Mouse (Mus musculus): ENCODE data around the gene Ptafr.

Ptafr gene

GRCm38 (mm10) chr4:132611320-132611719 is 47.5 kb downstream of the Ptafr start:
- no peak for DNase-seq (ENCODE audit: low spot score)

- DNase-seq (ENCODE audit: low spot score), result no peak
Measured at GRCm38 (mm10) chr4:132617873-132618272, 54.0 kb downstream of the Ptafr start.

GRCm38 (mm10) chr4:132618850-132619375 is 55.0 kb downstream of the Ptafr start:
- no peak for DNase-seq (ENCODE audit: low spot score)

- DNase-seq (ENCODE audit: low spot score), result no peak
Measured at GRCm38 (mm10) chr4:132620134-132620533, 56.3 kb downstream of the Ptafr start.

- DNase-seq (ENCODE audit: low spot score), result no peak
Measured at GRCm38 (mm10) chr4:132621287-132622068, 57.6 kb downstream of the Ptafr start.

GRCm38 (mm10) chr4:132624034-132624657 is 60.3 kb downstream of the Ptafr start:
- no peak for DNase-seq (ENCODE audit: low spot score)

- DNase-seq (ENCODE audit: low spot score), result peak; percentile 26
Measured at GRCm38 (mm10) chr4:132628830-132629229, 65.0 kb downstream of the Ptafr start.

All from urinary bladder, postnatal 14 days (tissue).